Mouse (Mus musculus) subcutaneous adipose tissue, adult 2 months (tissue): Measurements from ENCODE around the gene Zwilch. TPM values are rescaled to one million over a fixed set of nuclear protein-coding genes. Genes with fewer than 3 reads are reported as not detected.

ENCODE experiments used
- polyA plus RNA-seq: library from polyadenylated mRNA; depleted of rRNA; stranded (reverse); fragments of >200 nt; gene quantifications from 2 replicates; pipeline ENCODE4 v1.2.3, GENCODE M21; 2012; ENCODE audit warnings: low replicate concordance; rRNA removed

The Zwilch gene
- polyA plus RNA-seq: 1.0 and 2.6 TPM in 2 replicates

GRCm38 (mm10) chr9:64172816-64173665, at the start of gene Zwilch, which contains the start of gene Rpl4:
TSS of gene Zwilch (minus strand) at chr9:64173104.
TSS of gene Rpl4 (plus strand) at chr9:64173375.

GRCm38 (mm10) chr9:64178974-64179646, 6.2 kb upstream of the Zwilch start, which contains the start of gene Snapc5:
TSS of gene Snapc5 (plus strand) at chr9:64179274.

GRCm38 (mm10) chr9:64116876-64117275, 56.0 kb downstream of the Zwilch start, which contains the start of gene Lctl:
TSS of gene Lctl (plus strand) at chr9:64117147.

Other genes with a start within 250 kb of the Zwilch start
- 14.9 and 19.0 TPM in 2 replicates for gene Smad6, start 151.0 kb downstream of the Zwilch start, polyA plus RNA-seq
- gene Lctl, start 56.0 kb downstream of the Zwilch start, polyA plus RNA-seq: 25.1 and 112 TPM in 2 replicates
- 338 and 726 TPM in 2 replicates for gene Rpl4, start 271 bp upstream of the Zwilch start, polyA plus RNA-seq
- 12.7 and 24.3 TPM in 2 replicates for gene Snapc5, start 6.2 kb upstream of the Zwilch start, polyA plus RNA-seq
- 0.20 TPM in 1 of 2 replicates, not detected in the other for gene Uchl4, start 62.1 kb upstream of the Zwilch start, polyA plus RNA-seq
- gene Map2k1, start 80.5 kb upstream of the Zwilch start, polyA plus RNA-seq: 47.7 and 53.8 TPM in 2 replicates
- gene Tipin, start 108.5 kb upstream of the Zwilch start, polyA plus RNA-seq: 7.8 and 8.1 TPM in 2 replicates
- 10.7 and 15.9 TPM in 2 replicates for gene Dis3l, start 168.2 kb upstream of the Zwilch start, polyA plus RNA-seq
- 0.17 and 0.23 TPM in 2 replicates for gene Megf11, start 212.5 kb upstream of the Zwilch start, polyA plus RNA-seq